Mouse (Mus musculus): ENCODE results near the gene Abca17.

Abca17 gene

GRCm38 (mm10) chr17:24350926-24351759 lies at the start of gene Abca17:
Abca17 (minus strand) TSS chr17:24351068.
- DNase-seq (ENCODE audit: low read depth, low spot score): peak; percentile 21

GRCm38 (mm10) chr17:24394456-24394855 lies 43.6 kb upstream of the Abca17 start:
- DNase-seq (ENCODE audit: low read depth, low spot score): no peak

GRCm38 (mm10) chr17:24393527-24393926 lies 42.7 kb upstream of the Abca17 start:
- no peak for DNase-seq (ENCODE audit: low read depth, low spot score)

- peak; percentile 58 for DNase-seq (ENCODE audit: low read depth, low spot score)
Measured at GRCm38 (mm10) chr17:24391149-24391548, 40.3 kb upstream of the Abca17 start.

GRCm38 (mm10) chr17:24389865-24390264 lies 39.0 kb upstream of the Abca17 start:
- peak; percentile 73 for DNase-seq (ENCODE audit: low read depth, low spot score)

- DNase-seq (ENCODE audit: low read depth, low spot score): no peak
Measured at GRCm38 (mm10) chr17:24388711-24389110, 37.8 kb upstream of the Abca17 start.

- DNase-seq (ENCODE audit: low read depth, low spot score): no peak
Measured at GRCm38 (mm10) chr17:24383789-24384188, 32.9 kb upstream of the Abca17 start.

GRCm38 (mm10) chr17:24378496-24378895 lies 27.6 kb upstream of the Abca17 start:
- no peak for DNase-seq (ENCODE audit: low read depth, low spot score)

GRCm38 (mm10) chr17:24375886-24376285 lies 25.0 kb upstream of the Abca17 start:
- no peak for DNase-seq (ENCODE audit: low read depth, low spot score)

GRCm38 (mm10) chr17:24375094-24375712 lies 24.3 kb upstream of the Abca17 start:
- no peak for DNase-seq (ENCODE audit: low read depth, low spot score)

GRCm38 (mm10) chr17:24365863-24366262 lies 15.0 kb upstream of the Abca17 start:
- DNase-seq (ENCODE audit: low read depth, low spot score): peak; percentile 32

GRCm38 (mm10) chr17:24364461-24364860 lies 13.6 kb upstream of the Abca17 start:
- DNase-seq (ENCODE audit: low read depth, low spot score): no peak

- no peak for DNase-seq (ENCODE audit: low read depth, low spot score)
Measured at GRCm38 (mm10) chr17:24362527-24362926, 11.7 kb upstream of the Abca17 start.

- DNase-seq (ENCODE audit: low read depth, low spot score): no peak
Measured at GRCm38 (mm10) chr17:24361291-24361690, 10.4 kb upstream of the Abca17 start.

GRCm38 (mm10) chr17:24360841-24361240 lies 10.0 kb upstream of the Abca17 start:
- no peak for DNase-seq (ENCODE audit: low read depth, low spot score)

- DNase-seq (ENCODE audit: low read depth, low spot score): no peak
Measured at GRCm38 (mm10) chr17:24359903-24360302, 9.0 kb upstream of the Abca17 start.

GRCm38 (mm10) chr17:24359006-24359405 lies 8.1 kb upstream of the Abca17 start:
- DNase-seq (ENCODE audit: low read depth, low spot score): no peak

GRCm38 (mm10) chr17:24355284-24355683 lies 4.4 kb upstream of the Abca17 start:
- DNase-seq (ENCODE audit: low read depth, low spot score): no peak

- no peak for DNase-seq (ENCODE audit: low read depth, low spot score)
Measured at GRCm38 (mm10) chr17:24353960-24354359, 3.1 kb upstream of the Abca17 start.

GRCm38 (mm10) chr17:24352370-24353194 lies 1.7 kb upstream of the Abca17 start:
- DNase-seq (ENCODE audit: low read depth, low spot score): peak; percentile 50

GRCm38 (mm10) chr17:24351760-24352357 lies 991 bp upstream of the Abca17 start, which contains the start of gene Abca3:
Abca3 (plus strand) TSS chr17:24351950.
- peak; percentile 95 for DNase-seq (ENCODE audit: low read depth, low spot score)

GRCm38 (mm10) chr17:24349176-24349575 lies 1.7 kb downstream of the Abca17 start:
- no peak for DNase-seq (ENCODE audit: low read depth, low spot score)

Measured in R1 (cell line).